Mouse (Mus musculus) neural tube, embryonic 12.5 days (tissue): ENCODE measurements at regions not wholly inside any gene's neighbourhood (a gene's known extent, or its start where the extent isn't known, plus 50 kb on each side); places are given as distances from the start of the nearest gene placed in this dataset.
"Not testable (repeated sequence)": the region's sequence is repeated elsewhere in the genome, so short reads cannot be mapped to it uniquely, and the experiment has no call there.

Source experiments
- ATAC-seq: fragments of 200-750 bp; cut with Nextera tagmentation; 2 replicates; pipeline ENCODE4 v1.8.0; 2017; ENCODE audit warnings: low read depth, mild to moderate bottlenecking, moderate TSS enrichment, moderate library complexity; ENCODE audit not compliant: low FRiP score
- H3K27ac ChIP-seq: fragments of 300-500 bp; sonication (generic); 2 replicates; pipeline ENCODE4 v1.5.1; 2016
- H3K27me3 ChIP-seq: fragments of 300-500 bp; sonication (generic); replicated peaks from 2 replicates; pipeline ENCODE4 v1.6.1; 2016; ENCODE audit warnings: mild to moderate bottlenecking
- H3K36me3 ChIP-seq: fragments of 300-500 bp; sonication (generic); 2 replicates; pipeline ENCODE4 v1.6.1; 2016; ENCODE audit warnings: mild to moderate bottlenecking
- H3K4me1 ChIP-seq: fragments of 300-500 bp; sonication (generic); 2 replicates; pipeline ENCODE4 v1.6.1; 2016
- H3K4me2 ChIP-seq: fragments of 300-500 bp; sonication (generic); replicated peaks from 2 replicates; pipeline ENCODE4 v1.6.1; 2016; ENCODE audit warnings: mild to moderate bottlenecking
- H3K4me3 ChIP-seq: fragments of 300-500 bp; sonication (generic); 2 replicates; pipeline ENCODE4 v1.5.1; 2016
- H3K9ac ChIP-seq: fragments of 300-500 bp; sonication (generic); 2 replicates; pipeline ENCODE4 v1.6.1; 2016; ENCODE audit warnings: mild to moderate bottlenecking
- H3K9me3 ChIP-seq: fragments of 300-500 bp; sonication (generic); 2 replicates; pipeline ENCODE4 v1.6.1; 2016; ENCODE audit warnings: mild to moderate bottlenecking
- WGBS: fragments of 180-500 bp; shearing (Covaris S2); methylation state at CpG from one replicate; pipeline ENCODE4 v1.1.7; 2016; 5-methylcytosine and 5-hydroxymethylcytosine counted together

DNA sequence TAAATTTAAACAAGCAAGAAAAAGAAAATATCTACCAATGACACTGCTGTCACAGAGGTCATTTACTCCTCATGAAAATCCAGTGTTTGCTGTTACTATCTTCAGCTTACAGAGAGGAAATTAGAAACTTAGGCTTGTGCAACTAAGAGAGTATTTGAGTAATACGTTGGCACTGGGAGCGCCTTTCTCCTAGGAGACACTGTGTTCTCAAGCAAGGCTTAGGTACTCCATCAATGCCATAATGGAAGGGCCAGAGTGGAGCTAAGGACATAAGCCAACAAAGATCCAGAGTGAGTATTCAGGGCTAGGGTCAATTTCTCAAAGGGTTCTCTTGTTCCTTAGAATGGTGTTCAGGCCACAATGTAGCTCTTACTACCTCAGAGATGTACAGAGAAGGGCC is 294.4 kb upstream of the Klf6 start:
- H3K4me3 ChIP-seq: no peak overlapping the region
- no peak for ATAC-seq
- 89% methylated on average over 2 of the region's 2 CpGs for WGBS
- no peak overlapping the region for H3K27ac ChIP-seq
- H3K4me2 ChIP-seq: no peak overlapping the region
- no peaks in the 10 kb centered on the region for H3K36me3 ChIP-seq
- no peaks in the 10 kb centered on the region for H3K27me3 ChIP-seq
- no peaks in the 10 kb centered on the region for H3K4me1 ChIP-seq
- H3K9ac ChIP-seq: no peak overlapping the region
- H3K9me3 ChIP-seq: no peaks in the 10 kb centered on the region

DNA sequence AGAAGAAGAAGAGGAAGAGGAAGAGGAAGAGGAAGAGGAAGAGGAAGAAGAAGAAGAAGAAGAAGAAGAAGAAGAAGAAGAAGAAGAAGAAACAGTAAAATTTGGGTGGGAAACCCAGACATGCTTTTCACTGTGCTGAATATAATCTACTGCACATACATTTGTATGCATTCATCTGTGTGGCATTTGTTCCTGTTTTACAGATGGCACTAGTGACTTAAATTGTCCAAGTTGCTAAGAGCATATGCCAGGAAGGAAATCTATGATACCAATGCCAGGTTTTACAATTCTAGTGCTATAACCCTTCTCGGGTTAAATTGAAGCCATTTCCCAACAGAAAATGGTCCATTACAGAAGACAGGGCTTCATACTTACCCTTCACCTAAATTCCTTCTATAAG is 291.7 kb upstream of the Klf6 start:
- no peak overlapping the region for H3K27ac ChIP-seq
- no peaks in the 10 kb centered on the region for H3K4me1 ChIP-seq
- no peak overlapping the region for H3K4me3 ChIP-seq
- 83% methylated on average over 1 of the region's 1 CpGs for WGBS
- no peak overlapping the region for H3K9ac ChIP-seq
- H3K9me3 ChIP-seq: no peaks in the 10 kb centered on the region
- no peak overlapping the region for H3K4me2 ChIP-seq
- H3K36me3 ChIP-seq: no peaks in the 10 kb centered on the region
- no peaks in the 10 kb centered on the region for H3K27me3 ChIP-seq
- no peak for ATAC-seq

GRCm38 (mm10) chr13:5570386-5570785 is 290.9 kb upstream of the Klf6 start:
- WGBS: 85% methylated on average over 2 of the region's 2 CpGs
- Histone ChIP-seq H3K4me2 (no peak overlapping the region), H3K27ac (no peak overlapping the region), H3K36me3 (no peaks in the 10 kb centered on the region), H3K9me3 (no peaks in the 10 kb centered on the region), H3K4me3 (no peak overlapping the region), H3K4me1 (no peaks in the 10 kb centered on the region), H3K27me3 (no peaks in the 10 kb centered on the region), H3K9ac (no peak overlapping the region)
- no peak for ATAC-seq

GRCm38 (mm10) chr13:5576568-5576967 is 284.7 kb upstream of the Klf6 start:
- ATAC-seq: no peak

DNA sequence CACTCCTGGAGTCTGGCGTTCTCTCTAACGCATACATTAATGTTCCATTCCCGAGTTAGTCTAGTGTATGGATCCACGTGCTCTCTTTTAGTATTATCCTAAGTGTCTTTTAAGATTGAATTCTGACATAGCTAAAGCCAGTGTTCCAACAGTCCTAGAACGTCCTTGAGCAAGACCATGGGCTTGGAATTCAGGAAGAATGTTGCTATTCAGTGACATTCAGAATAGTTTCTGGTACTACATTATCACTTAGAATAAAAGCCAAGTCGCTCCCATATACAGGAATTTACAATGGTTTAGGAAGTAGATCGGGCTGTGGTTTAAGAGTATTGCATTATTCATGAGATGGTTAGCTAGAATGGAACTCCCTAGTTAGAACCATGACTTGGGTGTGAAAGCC is 277.6 kb upstream of the Klf6 start:
- 88% methylated on average over 7 of the region's 7 CpGs for WGBS
- H3K4me2 ChIP-seq, ATAC-seq, H3K4me3 ChIP-seq, H3K9ac ChIP-seq, H3K9me3 ChIP-seq, H3K27ac ChIP-seq, H3K36me3 ChIP-seq, H3K27me3 ChIP-seq, H3K4me1 ChIP-seq: not testable (repeated sequence)

More at GRCm38 (mm10) chr13:5576568-5576967, 284.7 kb upstream of the Klf6 start:
- Histone ChIP-seq H3K36me3 (no peaks in the 10 kb centered on the region), H3K4me1 (no peaks in the 10 kb centered on the region), H3K4me2 (no peak overlapping the region), H3K9me3 (no peaks in the 10 kb centered on the region), H3K27ac (no peak overlapping the region), H3K27me3 (no peaks in the 10 kb centered on the region), H3K9ac (no peak overlapping the region), H3K4me3 (no peak overlapping the region)
- 69% methylated on average over 5 of the region's 5 CpGs for WGBS

DNA sequence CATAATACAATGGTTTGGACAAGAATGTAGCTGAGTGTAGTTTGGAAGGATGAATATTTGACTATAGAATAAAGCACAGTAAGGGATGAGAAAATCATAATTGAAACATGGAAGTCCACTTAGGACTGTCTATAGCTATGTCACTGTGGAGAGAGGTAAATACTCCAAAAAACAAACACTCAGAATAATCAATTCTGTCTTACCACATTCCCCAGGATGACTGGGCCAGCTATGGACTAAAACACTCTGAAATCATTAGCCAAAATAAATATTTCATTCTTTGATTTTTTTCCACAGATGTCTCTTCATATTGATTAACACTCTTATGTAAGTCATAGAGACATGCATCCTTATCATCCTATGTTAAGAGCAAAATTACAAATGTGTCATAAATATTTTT is 274.1 kb upstream of the Klf6 start:
- Histone ChIP-seq H3K36me3 (no peaks in the 10 kb centered on the region), H3K4me2 (no peak overlapping the region), H3K9me3 (no peaks in the 10 kb centered on the region), H3K27me3 (no peaks in the 10 kb centered on the region), H3K9ac (no peak overlapping the region), H3K27ac (no peak overlapping the region), H3K4me1 (no peaks in the 10 kb centered on the region), H3K4me3 (no peak overlapping the region)
- ATAC-seq: no peak

- no peaks in the 10 kb centered on the region for H3K36me3 ChIP-seq
- no peaks in the 10 kb centered on the region for H3K27me3 ChIP-seq
- H3K4me2 ChIP-seq: no peak overlapping the region
- WGBS: 68% methylated on average over 2 of the region's 2 CpGs
- no peak overlapping the region for H3K4me3 ChIP-seq
- H3K4me1 ChIP-seq: 0 out of 2 replicates have a peak, but pooled peaks cover 5% of the 10 kb centered on the region
- H3K9ac ChIP-seq: no peak overlapping the region
- ATAC-seq: no peak
- no peak overlapping the region for H3K27ac ChIP-seq
- H3K9me3 ChIP-seq: no peaks in the 10 kb centered on the region
Observed at GRCm38 (mm10) chr13:5591286-5591685, 270.0 kb upstream of the Klf6 start.

- no peaks in the 10 kb centered on the region for H3K9me3 ChIP-seq
- peak; percentile 50; the same call in 1 of the 2 replicates for ATAC-seq
- H3K4me1 ChIP-seq: 0 out of 2 replicates have a peak, but pooled peaks cover 5% of the 10 kb centered on the region
- H3K4me3 ChIP-seq: no peak overlapping the region
- no peaks in the 10 kb centered on the region for H3K27me3 ChIP-seq
- H3K36me3 ChIP-seq: no peaks in the 10 kb centered on the region
- H3K27ac ChIP-seq: no peak overlapping the region
- H3K4me2 ChIP-seq: no peak overlapping the region
- H3K9ac ChIP-seq: no peak overlapping the region
- 59% methylated on average over 4 of the region's 4 CpGs for WGBS
Observed at GRCm38 (mm10) chr13:5591837-5592555, 269.3 kb upstream of the Klf6 start.

DNA sequence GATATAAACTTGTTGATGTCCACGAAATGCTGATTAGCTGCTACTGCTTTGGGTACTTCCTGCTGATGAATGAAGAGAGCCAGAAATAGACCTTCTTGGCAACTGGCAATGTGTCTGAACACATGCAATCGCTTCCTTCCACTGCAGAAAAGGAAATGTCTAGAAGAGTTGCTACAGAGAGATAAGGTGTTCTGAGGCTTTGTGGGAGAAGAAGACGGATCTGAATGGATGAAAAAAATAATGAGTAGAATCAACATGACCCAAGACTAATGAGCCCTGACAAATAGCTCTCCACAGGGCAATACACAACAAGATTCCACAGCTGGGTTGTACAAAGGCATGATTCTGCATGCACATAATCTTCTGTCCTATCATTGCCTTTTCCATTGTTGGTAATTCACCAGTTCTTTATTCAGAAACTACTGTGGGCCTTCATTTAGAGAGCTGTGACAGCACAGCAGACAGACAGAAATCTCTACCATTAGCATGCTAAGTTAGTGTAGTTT is 268.7 kb upstream of the Klf6 start:
- no peak overlapping the region for H3K4me3 ChIP-seq
- H3K9me3 ChIP-seq: no peaks in the 10 kb centered on the region
- no peak overlapping the region for H3K4me2 ChIP-seq
- no peak for ATAC-seq
- WGBS: 53% methylated on average over 3 of the region's 3 CpGs
- no peaks in the 10 kb centered on the region for H3K36me3 ChIP-seq
- 0 out of 2 replicates have a peak, but pooled peaks cover 5% of the 10 kb centered on the region for H3K4me1 ChIP-seq
- no peaks in the 10 kb centered on the region for H3K27me3 ChIP-seq
- no peak overlapping the region for H3K9ac ChIP-seq
- H3K27ac ChIP-seq: no peak overlapping the region

DNA sequence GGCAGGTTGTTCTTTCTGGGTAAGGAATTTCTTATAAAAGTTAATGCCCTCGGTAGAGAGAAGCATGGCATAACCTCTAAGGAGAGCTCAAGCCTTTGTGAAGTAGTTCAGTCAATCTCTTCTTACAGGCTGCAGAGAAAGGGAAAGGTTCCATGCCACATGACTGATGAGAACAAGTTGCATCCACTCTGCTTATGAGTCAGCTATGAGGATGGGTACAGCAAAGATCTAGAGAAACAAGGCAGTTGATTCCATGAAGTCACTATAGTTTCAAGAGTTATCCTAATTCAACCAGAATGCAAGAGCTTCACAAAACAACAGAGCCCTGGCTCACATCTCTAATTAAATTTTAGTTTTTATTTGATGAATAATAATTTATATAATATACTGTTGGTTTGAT is 259.6 kb upstream of the Klf6 start:
- H3K27me3 ChIP-seq: no peaks in the 10 kb centered on the region
- ATAC-seq: no peak
- no peak overlapping the region for H3K27ac ChIP-seq
- no peak overlapping the region for H3K9ac ChIP-seq
- no peaks in the 10 kb centered on the region for H3K4me1 ChIP-seq
- no peak overlapping the region for H3K4me2 ChIP-seq
- H3K36me3 ChIP-seq: no peaks in the 10 kb centered on the region
- H3K9me3 ChIP-seq: no peaks in the 10 kb centered on the region
- WGBS: 84% methylated on average over 1 of the region's 1 CpGs
- H3K4me3 ChIP-seq: no peak overlapping the region

DNA sequence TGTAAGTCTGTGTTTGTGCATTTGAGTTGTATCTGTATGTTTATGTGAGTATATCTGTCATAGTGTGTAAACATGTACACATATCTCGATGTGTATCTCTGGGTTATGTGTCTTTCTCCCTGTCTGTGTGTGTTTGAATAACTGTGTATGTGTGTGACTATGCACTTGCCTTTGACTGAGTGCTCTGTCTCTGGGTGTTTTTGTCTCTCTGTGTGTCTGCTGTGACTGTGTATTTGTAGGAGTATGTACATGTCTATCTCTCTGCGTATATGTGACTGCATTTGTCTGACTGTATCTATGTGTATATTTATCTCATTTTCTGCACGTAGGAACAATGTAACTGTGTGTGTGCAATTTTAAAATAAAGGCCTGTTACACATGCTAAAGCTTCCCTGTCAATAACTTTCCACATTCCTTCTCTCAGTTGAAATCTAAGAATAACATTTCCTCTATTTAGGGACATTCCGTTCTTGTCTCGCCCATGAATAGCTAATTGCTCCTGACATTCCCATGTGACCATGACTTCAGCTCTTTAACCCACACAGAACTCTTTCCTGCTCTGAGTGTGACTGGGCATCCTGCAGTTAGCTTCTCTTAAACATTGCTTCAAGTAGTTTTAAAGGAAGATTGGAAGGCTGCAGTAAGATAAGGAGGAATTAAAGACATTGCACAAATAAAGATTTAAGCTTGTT is 257.2 kb upstream of the Klf6 start:
- 69% methylated on average over 5 of the region's 5 CpGs for WGBS
- no peak for ATAC-seq

DNA sequence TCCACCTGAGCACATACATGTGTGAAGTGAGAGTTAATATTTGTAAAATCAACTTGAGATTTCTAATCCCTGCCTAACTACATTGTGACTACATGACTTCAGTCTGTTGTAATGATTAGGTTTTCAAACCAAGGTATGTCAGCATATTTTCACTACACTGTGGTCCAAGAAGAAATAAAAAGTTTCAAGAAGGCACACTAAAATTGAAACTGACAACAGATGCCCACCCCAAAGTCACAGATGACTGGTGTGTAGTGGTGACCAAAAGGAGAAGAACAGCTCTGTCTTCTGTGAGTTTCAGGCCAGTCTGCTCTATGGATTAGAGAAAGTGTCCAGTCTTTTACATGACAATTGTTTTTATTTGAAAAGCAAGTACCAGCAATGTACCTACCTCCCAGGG is 255.9 kb upstream of the Klf6 start:
- H3K9me3 ChIP-seq: no peaks in the 10 kb centered on the region
- ATAC-seq: no peak
- H3K27me3 ChIP-seq: no peaks in the 10 kb centered on the region
- H3K4me1 ChIP-seq: no peaks in the 10 kb centered on the region
- H3K36me3 ChIP-seq: no peaks in the 10 kb centered on the region
- H3K4me3 ChIP-seq: no peak overlapping the region
- no peak overlapping the region for H3K4me2 ChIP-seq
- H3K9ac ChIP-seq: no peak overlapping the region
- H3K27ac ChIP-seq: no peak overlapping the region

More for the DNA sequence above, 257.2 kb upstream of the Klf6 start:
- no peaks in the 10 kb centered on the region for H3K4me1 ChIP-seq
- no peak overlapping the region for H3K9ac ChIP-seq
- H3K27me3 ChIP-seq: no peaks in the 10 kb centered on the region
- no peaks in the 10 kb centered on the region for H3K36me3 ChIP-seq
- no peak overlapping the region for H3K27ac ChIP-seq
- H3K9me3 ChIP-seq: no peaks in the 10 kb centered on the region
- H3K4me3 ChIP-seq: no peak overlapping the region
- H3K4me2 ChIP-seq: no peak overlapping the region

GRCm38 (mm10) chr13:5607462-5607861 is 253.8 kb upstream of the Klf6 start:
- Histone ChIP-seq H3K36me3 (no peaks in the 10 kb centered on the region), H3K9me3 (no peaks in the 10 kb centered on the region), H3K27me3 (no peaks in the 10 kb centered on the region), H3K9ac (no peak overlapping the region), H3K4me1 (no peaks in the 10 kb centered on the region), H3K27ac (no peak overlapping the region), H3K4me3 (no peak overlapping the region), H3K4me2 (no peak overlapping the region)
- no peak for ATAC-seq
- WGBS: 80% methylated on average over 4 of the region's 4 CpGs
